Mouse (Mus musculus) CH12.LX (cell line): ENCODE data around the gene 4930404H24Rik. TPM values are rescaled to one million over a fixed set of nuclear protein-coding genes. Genes with fewer than 3 reads are reported as not detected.

Experiments
- DNase-seq: peaks from one replicate; pipeline ENCODE4 v3.0.0-alpha.2; 2013; ENCODE audit errors: extremely low read depth
- H3K27ac ChIP-seq: 2 replicates; pipeline ENCODE4 v1.5.1; 2012; ENCODE audit warnings: low read depth, mild to moderate bottlenecking, control low read depth, moderate library complexity; ENCODE audit not compliant: insufficient read depth
- H3K27me3 ChIP-seq: replicated peaks from 2 replicates; pipeline ENCODE3; 2012; ENCODE audit warnings: inconsistent platforms
- H3K36me3 ChIP-seq, 2 experiments: replicated peaks in 1 of 2; 2 replicates each; pipeline versions ENCODE3 to v1.6.1; 2012; ENCODE audit warnings: inconsistent platforms in 1 of 2, low read length in 1 of 2, mild to moderate bottlenecking in 1 of 2, mixed read lengths in 1 of 2, moderate library complexity in 1 of 2; ENCODE audit not compliant: control insufficient read depth in 1 of 2, insufficient read depth in 1 of 2
- H3K4me1 ChIP-seq, 2 experiments: 2 replicates each; pipeline ENCODE4 v1.6.1; 2012; ENCODE audit warnings: inconsistent platforms in 1 of 2, moderate library complexity in 1 of 2; ENCODE audit not compliant: insufficient read depth in 2 of 2, control insufficient read depth in 1 of 2
- H3K4me2 ChIP-seq: 2 replicates; pipeline ENCODE4 v1.6.1; 2012; ENCODE audit warnings: low read depth, mild to moderate bottlenecking, control low read depth; ENCODE audit not compliant: poor library complexity, insufficient read depth, severe bottlenecking
- H3K4me3 ChIP-seq, 3 experiments: fragments of 150-350 bp in 1 of 3; sonication (generic) in 1 of 3; replicated peaks in 1 of 3; 2 replicates each; pipeline versions ENCODE3 to v1.5.1; 2011 to 2012; ENCODE audit warnings: low read depth in 2 of 3, low read length in 2 of 3, mild to moderate bottlenecking in 2 of 3, moderate library complexity in 2 of 3, control low read depth in 1 of 3, improper control_type of control experiment in 1 of 3, inconsistent platforms in 1 of 3, mixed read lengths in 1 of 3; ENCODE audit not compliant: poor library complexity in 1 of 3
- H3K79me2 ChIP-seq: replicated peaks from 2 replicates; pipeline ENCODE4 v1.6.1; 2012; ENCODE audit warnings: mild to moderate bottlenecking, moderate library complexity; ENCODE audit not compliant: control insufficient read depth, poor library complexity, insufficient read depth, severe bottlenecking; ENCODE audit errors: extremely low read depth
- H3K9ac ChIP-seq: 2 replicates; pipeline ENCODE4 v1.6.1; 2012; ENCODE audit warnings: low read depth, mild to moderate bottlenecking, control low read depth, moderate library complexity; ENCODE audit not compliant: insufficient read depth
- H3K9me3 ChIP-seq: replicated peaks from 2 replicates; pipeline ENCODE3; 2012; ENCODE audit warnings: low read length, inconsistent platforms, mixed read lengths
- CHD1 ChIP-seq: IDR thresholded peaks from 2 replicates; pipeline ENCODE4 v1.6.1; 2012; ENCODE audit warnings: low read depth, low read length, improper control_type of control experiment, inconsistent platforms
- EP300 ChIP-seq: IDR thresholded peaks from 2 replicates; pipeline ENCODE4 v1.6.1; 2011; ENCODE audit warnings: low read length, improper control_type of control experiment
- ETS1 ChIP-seq: conservative IDR thresholded peaks from 2 replicates; pipeline ENCODE4 v1.6.1; 2012; ENCODE audit warnings: low read depth, mild to moderate bottlenecking, inconsistent platforms, low read length, improper control_type of control experiment, moderate library complexity
- GABPA ChIP-seq: IDR thresholded peaks from 2 replicates; pipeline ENCODE4 v1.6.1; 2012; ENCODE audit warnings: low read depth, low read length, improper control_type of control experiment, inconsistent platforms; ENCODE audit not compliant: insufficient replicate concordance
- IRF4 ChIP-seq: IDR thresholded peaks from 2 replicates; pipeline ENCODE4 v1.6.1; 2014; ENCODE audit warnings: low read depth, mild to moderate bottlenecking, inconsistent platforms, low read length, improper control_type of control experiment
- KAT2A ChIP-seq: IDR thresholded peaks from 2 replicates; pipeline ENCODE4 v1.6.1; 2012; ENCODE audit warnings: low read length, improper control_type of control experiment, inconsistent platforms; ENCODE audit not compliant: insufficient replicate concordance
- MAFK ChIP-seq: IDR thresholded peaks from 2 replicates; pipeline ENCODE4 v1.6.1; 2011; ENCODE audit warnings: low read length, improper control_type of control experiment; ENCODE audit not compliant: insufficient replicate concordance
- MAX ChIP-seq: IDR thresholded peaks from 2 replicates; pipeline ENCODE4 v1.6.1; 2011; ENCODE audit warnings: low read length, improper control_type of control experiment
- MAZ ChIP-seq: IDR thresholded peaks from 2 replicates; pipeline ENCODE4 v1.6.1; 2012; ENCODE audit warnings: low read depth, mild to moderate bottlenecking, inconsistent platforms, low read length, improper control_type of control experiment, moderate library complexity
- NELFE ChIP-seq: IDR thresholded peaks from 2 replicates; pipeline ENCODE4 v1.6.1; 2011; ENCODE audit warnings: low read depth, low read length, improper control_type of control experiment
- PAX5 ChIP-seq: IDR thresholded peaks from 2 replicates; pipeline ENCODE4 v1.6.1; 2012; ENCODE audit warnings: low read length, inconsistent platforms, mixed read lengths
- POLR2A ChIP-seq: IDR thresholded peaks from 2 replicates; pipeline ENCODE4 v1.6.1; 2011; ENCODE audit warnings: low read depth, mild to moderate bottlenecking, improper control_type of control experiment, low read length
- POLR2AphosphoS2 ChIP-seq: IDR thresholded peaks from 2 replicates; pipeline ENCODE4 v1.6.1; 2011; ENCODE audit warnings: low read depth, low read length, improper control_type of control experiment
- RAD21 ChIP-seq: IDR thresholded peaks from 2 replicates; pipeline ENCODE4 v1.6.1; 2011; ENCODE audit warnings: low read depth, mild to moderate bottlenecking, low read length, improper control_type of control experiment, moderate library complexity
- SIN3A ChIP-seq: IDR thresholded peaks from 2 replicates; pipeline ENCODE4 v1.6.1; 2012; ENCODE audit warnings: low read length, improper control_type of control experiment, inconsistent platforms
- SMC3 ChIP-seq: IDR thresholded peaks from 2 replicates; pipeline ENCODE4 v1.6.1; 2011; ENCODE audit warnings: low read depth, low read length, improper control_type of control experiment
- TCF12 ChIP-seq: IDR thresholded peaks from 2 replicates; pipeline ENCODE4 v1.6.1; 2014; ENCODE audit warnings: low read depth, mild to moderate bottlenecking, inconsistent platforms, low read length, improper control_type of control experiment
- ZKSCAN1 ChIP-seq: IDR thresholded peaks from 2 replicates; pipeline ENCODE4 v1.6.1; 2012; ENCODE audit warnings: low read depth, inconsistent platforms, low read length, improper control_type of control experiment, borderline replicate concordance
- ZNF384 ChIP-seq: IDR thresholded peaks from 2 replicates; pipeline ENCODE4 v1.6.1; 2012; ENCODE audit warnings: low read depth, low read length, improper control_type of control experiment, inconsistent platforms
- dilution Hi-C: fragments of 300-500 bp; cut with MboI; formaldehyde crosslinking; loops from 2 replicates; pipeline ENCODE4 v1.14.3; 2020; ENCODE audit warnings: low sequenced_read_pairs; ENCODE audit not compliant: extremely low pct_unique_long_range_greater_than_20kb, extremely low pct_ligation_motif_present
- in situ Hi-C: fragments of 300-500 bp; cut with MboI; formaldehyde crosslinking; loops from 3 replicates; pipeline ENCODE4 v1.14.3; 2019; ENCODE audit warnings: low sequenced_read_pairs, low pct_ligation_motif_present, low pct_unique_long_range_greater_than_20kb, mixed read lengths
- polyA plus RNA-seq: library from polyadenylated mRNA; unstranded; fragments of >175 nt; gene quantifications from 2 replicates; pipeline ENCODE4 v1.2.1, GENCODE M21; 2012; ENCODE audit warnings: low read depth; ENCODE audit not compliant: insufficient read length
- total RNA-seq, 2 experiments: library from RNA; depleted of rRNA; stranded (reverse); fragments of 300-350 nt in 1 of 2; fragments of >200 nt in 1 of 2; gene quantifications; 2 replicates each; pipeline ENCODE4 v1.2.3; 2012 to 2014

The 4930404H24Rik gene
- total and polyA plus RNA-seq, 3 experiments: not detected

DNA sequence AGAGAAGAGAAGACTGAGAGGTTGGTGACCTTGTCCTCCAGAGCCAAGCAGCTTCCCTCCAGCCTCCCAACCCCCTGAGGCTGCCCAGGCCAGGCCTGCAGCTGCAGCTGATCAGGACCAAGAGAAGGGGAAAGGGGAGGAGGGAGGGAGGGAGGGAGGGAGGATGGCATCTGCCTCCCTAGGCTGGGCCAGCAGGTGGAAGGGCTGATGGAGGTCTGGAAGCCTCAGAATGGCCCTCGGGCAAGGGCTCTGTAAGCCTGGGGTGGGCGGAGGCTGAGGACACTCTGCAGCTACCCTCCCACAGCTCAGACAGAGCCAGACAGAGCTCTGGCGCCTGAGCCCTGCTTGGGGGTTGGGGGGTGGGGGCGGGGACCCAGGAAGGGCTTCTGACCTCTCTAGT, 29.7 kb downstream of the 4930404H24Rik start:
- Histone ChIP-seq H3K4me3 (no peak overlapping the region), H3K27me3 (no peaks in the 10 kb centered on the region), H3K9me3 (no peaks in the 10 kb centered on the region), H3K36me3 (peaks cover 0 to 2% of the 10 kb centered on the region in 2 experiments), H3K27ac (no peak overlapping the region), H3K79me2 (no peaks in the 10 kb centered on the region), H3K4me2 (no peak overlapping the region), H3K4me1 (peaks cover 39 to 82% of the 10 kb centered on the region in 2 experiments), H3K9ac (no peak overlapping the region)
- TF ChIP-seq IRF4 (no peak), TCF12 (no peak), POLR2AphosphoS2 (no peak), SMC3 (no peak), RAD21 (no peak), PAX5 (no peak), CHD1 (no peak), MAFK (no peak), EP300 (no peak)
- dilution Hi-C loops (no loop called here), in situ Hi-C loops (no loop called here)
- DNase-seq: no peak

DNA sequence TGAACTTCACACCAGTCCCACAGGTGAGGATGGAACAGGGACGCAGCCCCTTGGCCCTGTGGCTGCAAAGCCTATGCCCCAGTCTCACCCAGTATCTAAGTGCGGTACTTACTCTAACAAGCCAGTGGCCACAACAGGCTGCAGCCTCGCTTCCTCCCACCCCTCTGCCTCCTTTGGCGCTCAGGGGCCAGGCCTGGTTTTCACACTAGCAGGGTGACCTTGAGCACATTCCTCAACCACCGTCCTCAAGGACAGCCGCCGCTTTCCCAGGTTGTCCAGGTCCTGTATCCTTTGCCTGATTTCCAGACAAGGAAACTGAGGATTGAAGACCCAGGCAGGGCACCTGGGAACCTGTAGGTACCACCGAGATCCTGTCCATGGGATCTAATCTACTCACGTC, 30.6 kb downstream of the 4930404H24Rik start:
- peaks cover 40 to 83% of the 10 kb centered on the region in 2 experiments for H3K4me1 ChIP-seq
- TF ChIP-seq KAT2A: no peak
- no peak for TF ChIP-seq NELFE
- no peak for TF ChIP-seq POLR2AphosphoS2
- TF ChIP-seq SMC3: no peak
- TF ChIP-seq ETS1: no peak
- no peak for TF ChIP-seq POLR2A
- no peak for TF ChIP-seq MAX
- TF ChIP-seq, all 38 proteins: peak for 0
- Histone ChIP-seq H3K4me3 (no peak overlapping the region), H3K9me3 (no peaks in the 10 kb centered on the region), H3K27me3 (no peaks in the 10 kb centered on the region), H3K4me2 (no peak overlapping the region), H3K9ac (no peak overlapping the region), H3K27ac (no peak overlapping the region), H3K79me2 (no peaks in the 10 kb centered on the region), H3K36me3 (peaks cover 0 to 2% of the 10 kb centered on the region in 2 experiments)
- no peak for DNase-seq
- dilution Hi-C loops (no loop called here), in situ Hi-C loops (no loop called here)

DNA sequence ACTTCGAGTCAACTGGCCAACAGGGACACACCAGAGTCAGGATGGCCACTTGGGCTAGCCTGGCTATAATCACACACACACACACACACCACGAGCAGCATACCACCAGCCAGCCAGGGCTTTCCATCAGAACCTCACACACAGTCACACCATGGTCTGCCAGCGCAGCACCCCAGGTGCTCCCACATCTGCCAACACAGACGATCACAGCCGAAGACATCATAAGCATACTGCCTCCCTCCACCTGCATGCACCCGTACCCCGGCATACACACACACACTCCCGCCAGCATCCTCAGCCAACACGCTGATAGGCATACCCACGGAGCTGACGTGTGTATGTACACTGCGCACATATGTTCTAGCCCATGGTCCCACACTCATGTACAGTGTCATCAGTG, 31.1 kb downstream of the 4930404H24Rik start:
- H3K79me2 ChIP-seq: no peaks in the 10 kb centered on the region
- H3K27ac ChIP-seq: no peak overlapping the region
- no peak for TF ChIP-seq ZNF384
- no peak for TF ChIP-seq KAT2A
- no peak for TF ChIP-seq GABPA
- TF ChIP-seq ZKSCAN1: no peak
- no peak for TF ChIP-seq MAX
- TF ChIP-seq TCF12: no peak
- TF ChIP-seq SIN3A: no peak
- no peak for TF ChIP-seq MAZ
- no peak for DNase-seq
- no peak overlapping the region for H3K9ac ChIP-seq
- in situ Hi-C loops (no loop called here), dilution Hi-C loops (no loop called here)
- H3K4me2 ChIP-seq: no peak overlapping the region
- H3K4me3 ChIP-seq: peak overlapping the region in 1 of 3 experiments; percentile 1
- peaks cover 0 to 2% of the 10 kb centered on the region in 2 experiments for H3K36me3 ChIP-seq
- H3K27me3 ChIP-seq: no peaks in the 10 kb centered on the region
- peaks cover 40 to 83% of the 10 kb centered on the region in 2 experiments for H3K4me1 ChIP-seq
- H3K9me3 ChIP-seq: no peaks in the 10 kb centered on the region
